Mouse (Mus musculus): ENCODE measurements around the gene Unc93b1.

Gene Unc93b1

GRCm38 (mm10) chr19:3935032-3935895, at the start of gene Unc93b1:
Gene Unc93b1 (plus strand): TSS chr19:3935186.
- peak; percentile 69 to 76 for DNase-seq (ENCODE audit: low spot score in 2 of 2)

GRCm38 (mm10) chr19:3889096-3889495, 45.9 kb upstream of the Unc93b1 start:
- DNase-seq (ENCODE audit: low spot score in 2 of 2), result no peak

- peak in 1 of 2 experiments; percentile 48 for DNase-seq (ENCODE audit: low spot score in 2 of 2)
These were observed 44.8 kb upstream of the Unc93b1 start for GRCm38 (mm10) chr19:3890181-3890580.

GRCm38 (mm10) chr19:3893545-3894116, 41.4 kb upstream of the Unc93b1 start:
- no peak for DNase-seq (ENCODE audit: low spot score in 2 of 2)

GRCm38 (mm10) chr19:3894294-3894693, 40.7 kb upstream of the Unc93b1 start:
- DNase-seq (ENCODE audit: low spot score in 2 of 2), result no peak

GRCm38 (mm10) chr19:3895171-3895631, 39.8 kb upstream of the Unc93b1 start:
- no peak for DNase-seq (ENCODE audit: low spot score in 2 of 2)

GRCm38 (mm10) chr19:3896208-3896607, 38.8 kb upstream of the Unc93b1 start:
- DNase-seq (ENCODE audit: low spot score in 2 of 2), result no peak

- no peak for DNase-seq (ENCODE audit: low spot score in 2 of 2)
These were observed 37.4 kb upstream of the Unc93b1 start for GRCm38 (mm10) chr19:3897557-3897956.

GRCm38 (mm10) chr19:3898952-3899351, 36.0 kb upstream of the Unc93b1 start:
- DNase-seq (ENCODE audit: low spot score in 2 of 2), result peak in 1 of 2 experiments; percentile 55

- DNase-seq (ENCODE audit: low spot score in 2 of 2), result no peak
These were observed 35.4 kb upstream of the Unc93b1 start for GRCm38 (mm10) chr19:3899618-3900017.

- no peak for DNase-seq (ENCODE audit: low spot score in 2 of 2)
These were observed 32.0 kb upstream of the Unc93b1 start for GRCm38 (mm10) chr19:3902966-3903365.

- DNase-seq (ENCODE audit: low spot score in 2 of 2), result no peak
These were observed 31.2 kb upstream of the Unc93b1 start for GRCm38 (mm10) chr19:3903648-3904362.

- DNase-seq (ENCODE audit: low spot score in 2 of 2), result no peak
These were observed 30.7 kb upstream of the Unc93b1 start for GRCm38 (mm10) chr19:3904363-3904675.

- peak; percentile 33 to 49 for DNase-seq (ENCODE audit: low spot score in 2 of 2)
These were observed 29.6 kb upstream of the Unc93b1 start for GRCm38 (mm10) chr19:3905261-3905969.

GRCm38 (mm10) chr19:3906326-3906725, 28.7 kb upstream of the Unc93b1 start:
- DNase-seq (ENCODE audit: low spot score in 2 of 2), result peak; percentile 29 to 39

GRCm38 (mm10) chr19:3906795-3907786, 27.9 kb upstream of the Unc93b1 start, which contains the start of gene Tcirg1:
Gene Tcirg1 (minus strand): TSS chr19:3907133.
- DNase-seq (ENCODE audit: low spot score in 2 of 2), result peak; percentile 60 to 62

- no peak for DNase-seq (ENCODE audit: low spot score in 2 of 2)
These were observed 26.9 kb upstream of the Unc93b1 start for GRCm38 (mm10) chr19:3907876-3908660.

- DNase-seq (ENCODE audit: low spot score in 2 of 2), result no peak
These were observed 24.8 kb upstream of the Unc93b1 start for GRCm38 (mm10) chr19:3910206-3910605.

GRCm38 (mm10) chr19:3912337-3913204, 22.4 kb upstream of the Unc93b1 start, which contains the start of gene Ndufs8:
Gene Ndufs8 (minus strand): TSS chr19:3912774.
- DNase-seq (ENCODE audit: low spot score in 2 of 2), result peak; percentile 93 to 94

Measured in natural killer cell, adult 2 months (primary cell).